Mouse (Mus musculus) frontal cortex, postnatal 25 days (tissue): ENCODE results near the gene Stap2.

ENCODE experiments used
- DNase-seq, 2 experiments: peaks; one replicate each; pipeline ENCODE4 v3.0.0; 2022; ENCODE audit warnings: low spot score in 2 of 2

The Stap2 gene

DNA sequence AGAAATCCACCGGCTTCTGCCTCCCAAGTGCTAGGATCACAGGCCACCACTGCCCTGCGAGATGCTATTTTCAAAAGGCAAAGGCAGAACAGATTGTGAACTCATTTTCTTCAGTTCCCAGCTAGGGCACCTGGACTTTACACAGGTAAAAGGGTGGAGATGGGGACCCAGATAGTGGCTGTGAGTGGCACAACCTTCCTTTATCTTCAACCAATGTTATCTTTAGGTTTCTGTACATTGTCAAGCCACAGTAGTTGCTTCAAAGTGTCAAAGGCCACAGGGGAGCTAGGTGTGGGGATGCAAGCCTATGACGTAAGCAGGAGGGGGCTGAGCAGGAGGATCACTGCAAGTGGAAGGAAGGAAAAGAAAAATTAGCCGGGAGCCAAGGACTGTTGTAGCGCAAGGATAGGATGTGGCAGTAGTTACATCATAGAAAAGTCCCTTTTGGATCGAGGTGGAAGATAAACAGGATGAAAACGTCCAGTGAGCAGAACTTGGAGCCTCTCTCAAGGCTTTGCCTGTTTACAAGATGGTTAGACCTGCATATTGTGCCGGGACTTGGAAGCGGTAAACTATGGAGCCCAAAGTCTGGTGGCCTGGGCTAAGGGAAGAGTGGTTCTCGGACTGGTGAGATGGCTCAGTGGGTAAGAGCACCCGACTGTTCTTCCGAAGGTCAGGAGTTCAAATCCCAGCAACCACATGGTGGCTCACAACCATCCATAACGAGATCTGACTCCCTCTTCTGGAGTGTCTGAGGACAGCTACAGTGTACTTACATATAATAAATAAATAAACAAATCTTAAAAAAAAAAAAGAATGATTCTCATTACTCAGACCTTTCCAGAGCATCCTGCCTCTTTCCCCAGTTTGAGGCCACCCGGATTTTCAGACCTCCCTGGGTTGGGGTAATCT, 2.3 kb upstream of the Stap2 start:
- no peak for DNase-seq

GRCm38 (mm10) chr17:56006956-56007355, 1.6 kb upstream of the Stap2 start:
- no peak for DNase-seq

- no peak for DNase-seq
Observed at GRCm38 (mm10) chr17:56003000-56003399, 2.4 kb downstream of the Stap2 start.

GRCm38 (mm10) chr17:55999794-56000499, 5.4 kb downstream of the Stap2 start:
- no peak for DNase-seq

GRCm38 (mm10) chr17:55996007-55996406, 9.4 kb downstream of the Stap2 start:
- no peak for DNase-seq

- DNase-seq: no peak
Observed at GRCm38 (mm10) chr17:55990278-55990898, 15.0 kb downstream of the Stap2 start.

- DNase-seq: peak; percentile 71 to 78
Observed at GRCm38 (mm10) chr17:55986030-55986961, 19.1 kb downstream of the Stap2 start, which contains the start of gene Fsd1. TSS of gene Fsd1 (plus strand) at chr17:55986509.

DNA sequence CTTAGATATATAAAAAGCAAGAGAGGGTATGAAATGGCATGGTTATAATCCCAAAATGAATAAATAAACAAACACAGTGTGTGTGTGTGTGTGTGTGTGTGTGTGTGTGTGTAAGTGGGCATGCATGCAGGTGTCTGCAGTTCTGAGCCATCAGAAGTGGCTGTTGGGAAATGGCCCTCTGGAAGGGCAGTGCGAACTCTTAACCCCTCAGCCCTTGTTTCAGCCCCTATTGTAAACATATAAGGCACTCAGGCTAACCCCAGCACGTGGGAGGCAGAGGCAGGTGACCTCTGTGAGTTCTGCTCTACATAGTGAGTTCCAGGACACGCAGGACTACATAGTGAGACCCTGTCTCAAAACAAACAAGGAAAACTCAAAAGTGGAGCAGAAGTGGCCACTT, 28.1 kb downstream of the Stap2 start:
- DNase-seq: no peak

- peak; percentile 58 to 64 for DNase-seq
Observed at GRCm38 (mm10) chr17:55976255-55976862, 29.0 kb downstream of the Stap2 start.

- DNase-seq: no peak
Observed at GRCm38 (mm10) chr17:55971453-55971852, 33.9 kb downstream of the Stap2 start.

DNA sequence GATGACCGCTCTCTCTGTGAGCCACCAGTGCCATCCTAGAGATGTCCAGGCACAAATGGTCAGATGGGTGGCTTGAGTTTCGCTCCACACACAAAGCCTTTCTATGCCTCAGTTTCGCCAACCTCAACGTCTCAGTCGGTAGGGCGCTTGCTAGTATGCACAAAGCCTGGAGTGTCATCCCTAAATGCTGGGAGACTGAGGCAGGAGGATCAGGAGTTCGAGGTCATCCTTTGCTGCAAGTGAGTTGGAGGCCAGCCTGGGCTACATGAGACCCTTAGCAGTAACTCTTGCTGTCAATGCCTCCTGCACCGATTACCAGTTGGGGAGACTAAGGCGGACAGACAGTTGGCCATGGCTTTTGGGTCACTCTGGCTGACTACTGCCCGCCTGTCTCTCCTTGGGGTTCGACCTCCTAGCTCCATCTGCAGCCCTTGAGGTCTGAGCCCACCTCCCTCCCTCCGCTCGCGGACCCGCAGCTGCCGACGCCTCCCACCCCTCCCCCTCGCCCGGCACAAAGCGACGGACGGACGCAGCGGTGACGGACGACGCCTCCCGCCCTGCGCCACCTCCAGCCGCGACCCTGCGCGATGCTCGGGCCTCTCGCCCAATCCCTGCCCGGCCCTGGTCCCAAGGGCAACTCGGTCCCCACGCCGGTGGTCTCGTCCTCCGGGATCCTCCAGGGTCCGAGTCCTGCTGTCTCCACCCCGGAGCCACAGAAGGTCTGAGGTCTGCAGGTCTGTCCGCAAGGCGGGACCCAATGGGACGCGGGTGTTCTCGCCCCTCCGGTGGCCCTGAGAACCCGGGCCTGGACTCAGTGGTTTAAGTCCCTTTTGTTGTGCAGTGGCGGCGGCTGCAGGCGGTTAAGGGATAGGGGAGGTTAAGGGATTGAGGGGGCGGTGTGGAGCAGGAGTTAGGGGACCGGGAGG, 35.2 kb downstream of the Stap2 start, which contains the start of gene Shd:
Shd (plus strand) TSS at position 502 of the 926 bp plus-strand sequence.
- no peak for DNase-seq

- DNase-seq: no peak
Observed at GRCm38 (mm10) chr17:55969560-55969959, 35.8 kb downstream of the Stap2 start.

- DNase-seq: no peak
Observed at GRCm38 (mm10) chr17:55968210-55968609, 37.2 kb downstream of the Stap2 start.

DNA sequence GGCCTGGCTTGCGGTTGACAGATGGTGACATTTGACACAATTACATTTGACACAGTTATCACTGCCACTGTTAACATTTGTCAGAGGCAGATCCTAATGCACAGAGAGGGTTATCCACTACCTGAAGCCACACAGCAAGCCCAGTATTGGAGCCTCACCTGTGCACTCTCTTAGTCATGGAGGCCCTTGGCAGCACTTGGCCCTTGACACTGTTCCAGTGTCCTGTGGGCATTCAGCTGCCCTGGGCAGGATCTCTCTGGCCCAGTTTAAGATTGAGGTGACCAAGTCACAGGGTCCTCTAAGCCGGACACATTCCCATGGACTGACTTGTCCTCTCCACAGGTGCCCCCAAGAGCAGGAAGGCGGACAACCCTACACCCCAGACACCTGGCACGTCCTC, 38.2 kb downstream of the Stap2 start:
- DNase-seq: no peak

- DNase-seq: no peak
Observed at GRCm38 (mm10) chr17:55964996-55965395, 40.4 kb downstream of the Stap2 start.

DNA sequence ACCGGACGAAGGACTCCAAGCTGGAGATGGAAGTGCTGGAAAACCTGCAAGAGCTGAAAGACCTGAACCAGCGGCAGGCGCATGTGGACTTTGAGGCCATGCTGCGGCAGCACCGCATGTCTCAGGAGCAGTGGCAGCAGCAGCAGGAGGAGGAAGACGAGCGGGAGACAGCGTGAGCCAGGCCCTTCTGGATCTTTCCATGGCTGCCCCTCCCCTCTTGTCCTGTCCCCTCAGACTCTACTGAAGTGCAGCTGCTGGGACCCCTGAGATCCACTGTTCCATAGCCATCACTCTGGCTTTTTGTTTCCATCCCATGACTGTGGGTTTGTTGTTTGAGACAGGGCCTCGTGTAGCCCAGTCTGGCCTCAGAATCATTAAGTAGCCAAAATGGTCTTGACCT, 40.9 kb downstream of the Stap2 start:
- no peak for DNase-seq

DNA sequence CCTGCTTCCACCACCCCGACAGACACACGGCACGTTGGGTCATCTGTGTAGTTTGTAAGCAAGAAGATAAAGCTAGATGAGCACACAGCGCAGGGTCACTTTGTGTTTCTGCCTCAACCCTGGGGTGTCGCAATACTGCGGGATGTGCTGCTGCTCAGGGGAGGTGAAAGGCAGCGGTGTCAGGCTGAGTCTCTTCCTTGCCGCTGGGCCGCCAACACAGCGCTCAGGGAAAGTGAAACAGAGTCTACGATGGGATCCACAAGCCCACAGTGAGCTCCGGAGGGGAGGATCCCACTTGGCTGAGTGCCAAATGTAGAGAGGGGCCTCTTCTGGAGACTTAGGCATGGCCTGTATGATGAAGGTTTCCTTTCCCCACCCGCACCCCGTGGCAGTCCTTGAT, 42.2 kb downstream of the Stap2 start:
- no peak for DNase-seq

DNA sequence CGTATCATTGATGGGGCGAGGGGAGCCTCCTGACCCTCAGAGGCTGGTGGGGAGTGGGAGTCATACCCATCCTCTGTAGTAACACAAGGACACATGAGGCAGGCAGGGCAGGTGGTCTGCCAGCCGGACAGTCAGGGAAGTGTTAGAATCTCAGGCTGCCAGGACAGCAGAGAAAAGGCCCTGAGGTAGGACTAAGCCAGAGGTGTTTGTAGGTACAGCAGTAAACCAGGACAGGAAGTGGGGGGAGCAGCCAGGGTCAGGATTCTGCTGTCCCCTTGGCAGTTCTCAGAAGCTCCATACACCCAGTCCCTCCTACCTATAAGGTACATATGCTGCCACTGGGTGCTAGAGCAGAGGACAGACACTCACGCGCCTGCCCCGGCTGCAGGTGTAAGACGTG, 43.8 kb downstream of the Stap2 start:
- DNase-seq: peak in 1 of 2 experiments; percentile 4

DNA sequence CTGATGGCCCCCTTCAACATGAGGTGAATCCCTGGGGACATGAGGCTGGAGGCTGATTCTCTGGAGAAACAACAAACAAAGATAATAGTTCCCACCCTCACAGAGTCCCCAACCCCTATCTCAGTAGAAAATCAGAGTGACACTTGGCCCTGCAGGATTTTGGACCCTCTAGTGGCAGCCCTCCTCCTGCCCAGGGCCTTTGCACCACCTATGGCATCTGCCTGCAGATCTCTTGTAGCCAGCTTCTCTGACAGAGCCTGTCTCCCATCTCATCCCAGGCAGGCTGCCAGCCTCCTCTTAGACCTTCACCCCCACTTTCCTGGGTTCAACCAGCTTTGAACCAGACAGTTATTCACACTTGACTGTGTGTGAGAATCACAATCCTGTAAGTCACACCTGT, 44.6 kb downstream of the Stap2 start:
- DNase-seq: no peak
